Mouse (Mus musculus) liver, embryonic 14.5 days (tissue): ENCODE results near the gene Slc17a5.
A peak's percentile ranks its signal among the peaks of the same experiment; 100 is the strongest.
"Not testable (repeated sequence)": the region's sequence is repeated elsewhere in the genome, so short reads cannot be mapped to it uniquely, and the experiment has no call there.

Source experiments
- CTCF ChIP-seq: IDR thresholded peaks from 2 replicates; pipeline ENCODE4 v1.5.1; 2016; ENCODE audit warnings: antibody characterized with exemption, low read depth, control low read depth
- EP300 ChIP-seq: IDR thresholded peaks from 2 replicates; pipeline ENCODE4 v1.6.1; 2016; ENCODE audit warnings: antibody characterized with exemption, low read depth

DNA sequence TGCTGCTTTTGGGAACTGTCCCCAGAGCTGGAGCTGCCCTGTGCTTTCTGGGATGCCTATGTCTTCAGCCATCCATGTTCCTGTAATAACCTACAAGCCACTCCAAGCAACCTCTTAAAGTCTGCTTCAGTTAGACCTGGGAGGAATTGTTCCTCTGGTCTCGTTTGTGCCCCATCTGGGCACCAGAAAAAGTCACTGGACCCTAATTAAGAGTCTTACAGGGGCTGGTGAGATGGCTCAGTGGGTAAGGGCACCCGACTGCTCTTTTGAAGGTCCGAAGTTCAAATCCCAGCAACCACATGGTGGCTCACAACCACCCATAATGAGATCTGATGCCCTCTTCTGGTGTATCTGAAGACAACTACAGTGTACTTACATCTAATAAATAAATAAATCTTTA lies 70.6 kb downstream of the Slc17a5 start:
- 0 out of 2 replicates have a peak, but pooled peaks have one; percentile 6 for TF ChIP-seq CTCF
- not testable (repeated sequence) for TF ChIP-seq EP300
